8 mouse cellular contexts compared by ENCODE assay signal in genomic region chr4:150582966-150583776, GRCm38 (mm10).
DNase-seq lines count a peak whose midpoint lies in the region; ATAC-seq and TF ChIP-seq lines count a peak whose summit lies in the region.

No protein-coding gene starts in this region.

- no peaks in the 10 kb centered on the region for H3K27me3 ChIP-seq in embryonic facial prominence, embryonic 12.5 days
- no peaks in the 10 kb centered on the region for H3K27me3 ChIP-seq in megakaryocyte, embryonic 14.5 days (replicated peaks)
- no peaks in the 10 kb centered on the region for H3K27me3 ChIP-seq in small intestine, adult 2 months (ENCODE audit: control insufficient read depth, insufficient read depth, low read length)

- no peaks in the 10 kb centered on the region; the same call in 1 of the 2 replicates for H3K9me3 ChIP-seq in embryonic facial prominence, embryonic 12.5 days
- H3K9me3 ChIP-seq in megakaryocyte, embryonic 14.5 days, result no peaks in the 10 kb centered on the region

- peak; percentile 67 for ATAC-seq in cerebellum, adult (ENCODE audit: insufficient number of reproducible peaks, low FRiP score, low TSS enrichment)
- peak; percentile 68; the same call in 1 of the 2 replicates for ATAC-seq in embryonic facial prominence, embryonic 12.5 days (ENCODE audit: insufficient number of reproducible peaks, insufficient read depth, low FRiP score, low TSS enrichment)

- no peak for TF ChIP-seq POLR2A in small intestine, adult 2 months (IDR thresholded peaks at IDR 0.05; ENCODE audit: low read depth, low read length)

- peaks cover 46% of the 10 kb centered on the region for H3K4me1 ChIP-seq in embryonic facial prominence, embryonic 12.5 days
- H3K4me1 ChIP-seq in megakaryocyte, embryonic 14.5 days, result peaks cover 68% of the 10 kb centered on the region
- H3K4me1 ChIP-seq in small intestine, adult 2 months (ENCODE audit: control insufficient read depth, insufficient read depth, insufficient read length, low read length), result peaks cover 40% of the 10 kb centered on the region

- H3K9ac ChIP-seq in embryonic facial prominence, embryonic 12.5 days, result no peak overlapping the region

- no peak overlapping the region for H3K4me2 ChIP-seq in embryonic facial prominence, embryonic 12.5 days (replicated peaks)

- H3K27ac ChIP-seq in embryonic facial prominence, embryonic 12.5 days, result peak overlapping the region; percentile 82
- H3K27ac ChIP-seq in small intestine, adult 2 months (ENCODE audit: insufficient read depth, low read depth, low read length), result peak overlapping the region; percentile 95

- WGBS in embryonic facial prominence, embryonic 12.5 days, result 27% methylated on average over 13 of the region's 13 CpGs
- 8% methylated on average over 13 of the region's 13 CpGs for WGBS in small intestine, adult 2 months

- H3K36me3 ChIP-seq in embryonic facial prominence, embryonic 12.5 days, result no peaks in the 10 kb centered on the region
- H3K36me3 ChIP-seq in megakaryocyte, embryonic 14.5 days (replicated peaks; ENCODE audit: low read length), result peaks cover 4% of the 10 kb centered on the region
- H3K36me3 ChIP-seq in small intestine, adult 2 months (ENCODE audit: control insufficient read depth, insufficient read depth, low read length), result peaks cover 4% of the 10 kb centered on the region

- TF ChIP-seq CTCF in small intestine, adult 2 months (IDR thresholded peaks at IDR 0.05; ENCODE audit: extremely low read depth, insufficient read length, insufficient replicate concordance, low read depth, low read length), result no peak

- intact Hi-C loops in left cerebral cortex, postnatal 25 days (cut with DNase I), result no loop called here

- no peak for DNase-seq in cerebellum, postnatal 4 days (ENCODE audit: low spot score in 2 of 2)
- DNase-seq in heart, adult 18-20 months, result peak; percentile 88 to 90
- DNase-seq in kidney, adult 11 months, result peak; percentile 95
- DNase-seq in left cerebral cortex, postnatal 25 days (ENCODE audit: low spot score in 2 of 2), result peak; percentile 76 to 80

- H3K4me3 ChIP-seq in embryonic facial prominence, embryonic 12.5 days, result no peak overlapping the region
- peak overlapping the region; percentile 12 for H3K4me3 ChIP-seq in megakaryocyte, embryonic 14.5 days (replicated peaks)
- H3K4me3 ChIP-seq in small intestine, adult 2 months (ENCODE audit: low read depth, low read length), result 0 out of 2 replicates have a peak overlapping the region, but pooled peaks have one; percentile 0

Comparison
In these comparisons a context has a peak if more than half of its experiments do, and no peak if none do; other contexts are left out.
1. DNase-seq: peak in heart, adult 18-20 months (2 of 2), kidney, adult 11 months (single experiment) and left cerebral cortex, postnatal 25 days (2 of 2); none in cerebellum, postnatal 4 days (0 of 2).